Mouse (Mus musculus): ENCODE results near the gene Gm43191.
"Not testable (repeated sequence)": the region's sequence is repeated elsewhere in the genome, so short reads cannot be mapped to it uniquely, and the experiment has no call there.

Gene Gm43191

DNA sequence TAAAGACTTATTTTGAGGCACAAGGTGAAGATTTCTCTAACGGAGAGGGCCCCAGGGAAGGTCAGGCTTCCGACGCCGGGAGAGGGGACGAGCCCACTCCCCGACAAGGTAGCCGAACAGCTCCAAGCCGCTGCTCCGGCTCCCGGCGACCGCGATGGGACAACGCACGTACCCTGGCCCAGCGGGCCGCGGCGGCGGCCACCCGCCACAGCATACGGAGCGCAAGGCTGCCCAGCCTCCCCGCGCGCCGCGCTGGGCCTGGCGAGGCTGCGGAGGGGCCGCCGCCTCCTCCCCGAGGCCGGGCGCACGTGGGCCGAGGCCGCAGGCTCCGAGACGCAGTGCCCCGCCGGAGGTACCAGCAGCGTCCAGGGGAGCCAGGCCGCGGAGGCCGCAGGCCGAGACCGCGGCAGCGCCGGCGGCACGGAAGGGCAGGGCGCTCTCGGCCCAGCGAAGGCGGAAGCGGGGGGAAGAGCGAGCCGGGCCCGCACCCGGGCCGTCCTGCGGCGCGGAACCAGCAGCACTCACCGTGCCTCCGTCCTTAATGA, 19.1 kb downstream of the Gm43191 start:
- no peak for DNase-seq (ENCODE audit: low spot score in 2 of 2)

- no peak for DNase-seq (ENCODE audit: low spot score in 2 of 2)
Measured at GRCm38 (mm10) chr3:116661288-116661869, 19.7 kb downstream of the Gm43191 start.

- no peak for DNase-seq (ENCODE audit: low spot score in 2 of 2)
Measured at GRCm38 (mm10) chr3:116659856-116660430, 21.1 kb downstream of the Gm43191 start.

- DNase-seq (ENCODE audit: low spot score in 2 of 2): no peak
Measured at GRCm38 (mm10) chr3:116658928-116659565, 22.0 kb downstream of the Gm43191 start.

DNA sequence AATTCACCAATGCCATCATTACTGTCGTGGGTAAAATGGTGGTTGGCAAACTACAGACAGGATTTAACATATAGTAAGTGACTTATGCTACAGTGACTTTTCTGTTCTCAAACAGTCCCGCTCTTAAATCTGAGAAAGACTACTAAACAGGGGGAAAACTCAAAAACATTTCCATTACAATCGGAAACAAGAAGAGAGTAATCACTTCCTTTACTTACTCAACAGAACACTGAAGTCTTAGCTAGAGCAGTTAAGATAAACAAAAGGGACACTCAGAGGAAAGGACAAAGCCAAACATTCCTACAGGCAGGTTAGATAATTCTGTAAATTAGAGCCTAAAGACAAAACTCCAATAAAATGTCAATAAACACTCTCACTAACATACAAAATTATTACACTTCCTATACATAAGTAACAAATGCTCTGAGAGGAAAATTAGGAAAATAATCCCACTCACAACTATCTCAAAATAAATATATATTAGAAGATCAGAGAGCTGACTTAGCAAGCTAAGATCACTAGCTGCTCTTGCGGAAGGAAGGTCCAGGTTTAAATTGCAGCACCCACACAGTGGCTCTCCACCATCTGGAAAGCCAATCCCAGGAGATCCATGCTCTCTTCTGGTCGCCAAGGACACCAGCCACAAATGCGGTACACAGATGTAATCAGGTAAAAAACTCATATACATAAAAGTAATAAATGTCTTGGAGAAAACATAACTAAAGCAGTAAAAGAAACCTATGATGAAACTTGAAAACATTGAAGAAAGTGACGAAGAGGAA, 24.7 kb downstream of the Gm43191 start:
- DNase-seq (ENCODE audit: low spot score in 2 of 2): no peak

DNA sequence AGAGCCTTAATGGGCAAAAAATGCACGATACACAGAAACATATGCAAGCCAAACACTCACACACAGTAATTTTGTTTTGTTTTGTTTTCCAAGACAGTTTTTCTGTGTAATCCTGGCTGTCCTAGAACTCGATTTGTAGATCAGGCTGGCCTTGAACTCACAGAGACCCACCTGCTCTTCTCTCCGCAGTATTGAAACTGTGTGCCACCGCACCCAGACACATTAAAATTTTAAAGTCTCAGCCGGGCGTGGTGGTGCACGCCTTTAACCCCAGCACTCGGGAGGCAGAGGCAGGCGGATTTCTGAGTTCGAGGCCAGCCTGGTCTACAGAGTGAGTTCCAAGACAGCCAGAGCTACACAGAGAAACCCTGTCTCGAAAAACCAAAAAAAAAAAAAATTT, 27.0 kb downstream of the Gm43191 start:
- not testable (repeated sequence) for DNase-seq (ENCODE audit: low spot score in 2 of 2)

- DNase-seq (ENCODE audit: low spot score in 2 of 2): no peak
Measured at GRCm38 (mm10) chr3:116653278-116653945, 27.6 kb downstream of the Gm43191 start.

- no peak for DNase-seq (ENCODE audit: low spot score in 2 of 2)
Measured at GRCm38 (mm10) chr3:116652033-116652446, 29.0 kb downstream of the Gm43191 start.

DNA sequence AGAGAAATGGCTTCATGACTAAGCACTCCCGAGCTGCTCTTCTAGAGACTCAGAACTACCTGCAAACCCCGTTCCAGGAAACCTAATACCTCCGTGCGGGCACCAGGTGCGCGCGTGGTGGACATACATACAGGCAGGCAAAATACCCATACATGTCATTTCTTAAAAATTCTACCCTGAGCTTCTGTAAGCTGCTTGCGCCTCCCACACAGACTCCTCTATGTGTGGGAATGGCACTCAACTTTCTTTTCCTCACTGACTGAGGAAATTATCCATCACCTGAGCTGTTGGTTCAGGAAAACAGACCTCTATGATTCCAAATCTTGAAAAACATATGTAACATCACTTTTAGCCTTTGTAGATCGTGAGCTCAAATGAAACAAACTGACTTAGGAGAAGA, 30.4 kb downstream of the Gm43191 start:
- no peak for DNase-seq (ENCODE audit: low spot score in 2 of 2)

- no peak for DNase-seq (ENCODE audit: low spot score in 2 of 2)
Measured at GRCm38 (mm10) chr3:116648805-116649204, 32.3 kb downstream of the Gm43191 start.

DNA sequence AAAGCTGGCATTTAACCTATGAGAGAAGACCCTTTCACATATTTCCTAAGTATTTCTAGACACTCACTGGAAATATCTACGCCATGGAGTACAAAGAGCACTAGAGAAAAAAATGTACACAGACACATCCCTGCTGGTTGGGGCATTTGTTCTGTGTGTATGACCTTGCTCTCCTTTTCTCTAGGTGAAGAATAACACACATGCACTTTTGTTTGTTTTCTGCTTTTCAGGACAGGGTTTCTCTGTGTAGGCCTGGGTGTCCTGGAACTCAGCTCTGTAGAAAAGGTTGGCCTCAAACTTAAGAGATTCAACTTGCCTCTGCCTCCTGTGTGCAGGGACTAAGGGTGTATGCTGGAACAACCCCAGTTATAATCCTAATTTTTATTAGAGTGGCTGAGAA, 34.7 kb downstream of the Gm43191 start:
- no peak for DNase-seq (ENCODE audit: low spot score in 2 of 2)

DNA sequence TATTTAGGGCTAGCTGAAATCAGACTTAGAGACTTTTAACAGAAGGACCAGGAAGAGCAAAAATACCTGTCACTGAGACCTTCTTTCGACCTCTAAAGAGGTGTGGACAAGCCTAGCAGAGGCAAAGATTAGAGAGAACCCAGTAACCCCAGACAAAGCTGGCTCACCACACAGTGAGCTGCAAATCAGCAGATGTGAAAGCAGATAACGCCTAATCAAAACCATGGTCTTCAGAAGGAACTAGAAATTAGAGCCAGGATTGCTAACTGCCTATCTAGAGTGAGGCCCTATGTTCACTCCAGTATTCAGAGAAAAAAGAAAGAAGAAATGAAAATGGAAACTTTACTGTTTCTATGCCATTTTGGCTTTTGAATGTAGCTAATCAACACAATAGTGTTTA, 38.7 kb downstream of the Gm43191 start:
- no peak for DNase-seq (ENCODE audit: low spot score in 2 of 2)

DNA sequence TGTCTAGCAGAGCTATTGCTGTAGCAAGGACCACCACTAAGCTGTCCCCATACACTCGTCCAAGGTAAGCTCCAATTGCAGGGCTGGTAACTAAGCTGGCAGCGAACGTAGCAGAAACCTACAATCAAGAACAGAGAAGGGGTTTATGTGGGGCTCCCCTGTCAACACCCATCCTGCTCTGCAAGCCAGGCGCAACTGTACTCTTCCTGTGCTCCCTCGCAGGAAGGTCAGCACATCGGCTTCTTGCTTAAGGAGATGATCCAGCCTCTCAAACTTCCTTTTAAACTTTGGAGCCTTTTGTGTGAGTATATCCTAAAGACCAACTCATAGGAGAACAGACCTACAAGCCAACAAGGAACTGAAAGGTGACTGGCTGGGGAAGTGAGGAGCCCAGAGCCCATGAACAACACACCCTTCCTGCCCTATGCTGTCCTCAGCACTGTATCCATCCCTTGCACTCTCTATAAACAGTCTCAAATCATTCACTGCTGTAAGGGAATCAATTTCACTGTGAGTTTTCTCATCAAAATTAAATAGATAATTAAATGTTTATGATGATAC, 39.2 kb downstream of the Gm43191 start:
- DNase-seq (ENCODE audit: low spot score in 2 of 2): no peak

GRCm38 (mm10) chr3:116640024-116640423, 41.0 kb downstream of the Gm43191 start:
- DNase-seq (ENCODE audit: low spot score in 2 of 2): no peak

DNA sequence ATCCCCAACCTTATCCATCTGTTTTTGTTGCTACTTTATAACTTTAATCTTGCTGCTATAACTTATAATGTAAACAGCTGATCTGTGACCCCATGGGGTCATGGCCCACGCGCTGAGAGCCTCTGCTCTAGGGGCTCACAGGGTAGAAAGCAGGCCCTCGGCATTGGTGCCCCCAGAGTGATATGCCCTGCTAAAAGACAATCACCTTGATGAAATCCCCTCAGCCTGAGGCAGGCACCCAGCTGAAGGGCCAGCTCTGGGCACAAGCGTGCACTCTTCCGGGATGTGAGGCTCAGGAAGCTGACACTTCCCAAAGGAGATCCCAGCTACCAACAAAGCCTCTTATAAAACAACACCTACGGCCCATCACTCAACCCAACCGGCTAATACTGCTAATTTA, 42.5 kb downstream of the Gm43191 start:
- no peak for DNase-seq (ENCODE audit: low spot score in 2 of 2)

GRCm38 (mm10) chr3:116637693-116638476, 43.2 kb downstream of the Gm43191 start:
- DNase-seq (ENCODE audit: low spot score in 2 of 2): no peak

DNA sequence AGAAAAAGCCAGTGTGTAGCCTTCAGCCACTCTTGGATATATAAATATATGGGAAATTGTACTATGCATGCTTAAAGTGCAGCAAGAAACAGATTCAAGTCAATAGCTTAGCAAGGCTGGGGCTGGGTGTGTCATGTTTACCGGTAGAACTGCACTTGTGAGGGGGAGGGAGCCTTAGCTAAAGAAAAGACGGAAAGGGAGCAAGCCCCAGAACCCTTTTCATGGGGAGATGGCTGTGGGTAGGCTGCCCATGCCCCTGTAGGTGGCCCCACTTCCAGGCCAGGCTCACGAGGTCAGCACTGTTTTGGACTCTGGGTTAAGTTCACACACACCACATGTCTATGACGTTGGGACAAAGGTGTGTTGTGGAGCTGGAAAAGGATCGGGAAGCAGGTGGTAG, 45.3 kb downstream of the Gm43191 start:
- DNase-seq (ENCODE audit: low spot score in 2 of 2): no peak

- no peak for DNase-seq (ENCODE audit: low spot score in 2 of 2)
Measured at GRCm38 (mm10) chr3:116634853-116635252, 46.2 kb downstream of the Gm43191 start.

DNA sequence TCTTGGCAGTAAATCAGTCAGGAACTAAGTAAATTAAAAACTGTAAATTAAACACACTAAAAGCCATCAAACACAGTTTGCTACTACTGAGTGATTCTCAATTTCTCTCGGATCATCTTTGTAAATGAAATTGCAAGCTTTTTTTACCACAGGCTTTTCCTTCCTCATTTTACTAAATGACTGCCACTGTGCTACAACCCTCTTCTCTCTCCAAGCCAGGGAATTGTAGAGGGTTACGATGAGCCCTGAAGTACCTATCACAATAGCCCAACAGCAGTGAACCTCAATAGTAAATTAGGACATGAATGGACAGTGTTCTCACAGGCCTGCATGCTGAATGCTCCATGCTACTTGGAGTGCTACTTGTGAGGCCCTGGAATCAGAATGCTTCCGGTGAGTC, 47.0 kb downstream of the Gm43191 start:
- no peak for DNase-seq (ENCODE audit: low spot score in 2 of 2)

DNA sequence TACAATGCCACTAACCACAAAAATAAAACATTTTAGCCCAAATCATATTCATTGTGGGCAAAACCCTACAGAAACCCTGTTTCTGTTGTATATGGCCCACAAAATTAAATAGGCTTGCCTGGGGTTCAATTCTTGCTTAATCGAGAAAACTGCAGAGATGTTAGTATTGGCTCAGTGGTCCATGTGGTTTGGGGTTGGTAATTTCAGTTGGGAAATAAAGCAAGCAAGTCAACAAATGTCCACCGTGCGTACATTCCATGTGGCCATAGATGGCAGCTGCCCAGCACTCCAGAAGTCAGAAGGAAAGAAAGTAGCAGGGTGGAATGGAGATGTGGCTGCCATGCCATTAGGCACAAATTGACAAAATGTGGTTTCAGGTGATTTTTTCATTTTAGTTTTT, 48.1 kb downstream of the Gm43191 start:
- DNase-seq (ENCODE audit: low spot score in 2 of 2): no peak

DNA sequence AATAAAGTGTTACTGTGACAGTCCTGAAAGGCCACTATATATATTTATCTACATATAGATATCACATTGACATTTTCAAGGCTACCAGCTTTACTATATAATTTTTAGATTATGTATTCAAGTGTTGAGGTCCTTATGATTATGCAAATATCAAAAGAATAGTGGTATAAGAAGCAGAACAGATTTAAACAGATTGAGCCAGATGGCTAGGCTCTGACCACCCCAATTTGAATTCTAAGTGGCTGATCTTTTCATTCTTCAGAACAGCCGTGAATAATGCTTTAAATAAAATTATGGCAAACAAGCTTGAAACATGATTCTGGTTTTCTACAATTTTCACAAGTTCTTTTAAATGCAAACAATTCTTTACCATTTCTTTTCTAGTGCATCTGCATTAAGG, 49.6 kb downstream of the Gm43191 start:
- no peak for DNase-seq (ENCODE audit: low spot score in 2 of 2)

Measured in thymus, postnatal 10 days (tissue).